Mouse (Mus musculus) ES-Bruce4 (cell line): ENCODE data around the gene Kansl2.

Experiments used
- CTCF ChIP-seq: IDR thresholded peaks from one replicate; pipeline ENCODE4 v1.8.1; 2011; ENCODE audit warnings: low read depth, low read length
- EP300 ChIP-seq: IDR thresholded peaks from 2 replicates; pipeline ENCODE4 v1.6.1; 2011; ENCODE audit warnings: low read depth, low read length; ENCODE audit not compliant: insufficient read depth
- POLR2A ChIP-seq: IDR thresholded peaks from one replicate; pipeline ENCODE4 v1.8.1; 2011; ENCODE audit warnings: low read length; ENCODE audit not compliant: insufficient read depth

GRCm38 (mm10) chr15:98545151-98545550 is 11.1 kb upstream of the Kansl2 start:
- TF ChIP-seq CTCF (no peak), POLR2A (no peak), EP300 (0 out of 2 replicates have a peak, but pooled peaks have one; percentile 40)
